Mouse (Mus musculus): ENCODE measurements around the gene Ifnlr1.

Gene Ifnlr1

DNA sequence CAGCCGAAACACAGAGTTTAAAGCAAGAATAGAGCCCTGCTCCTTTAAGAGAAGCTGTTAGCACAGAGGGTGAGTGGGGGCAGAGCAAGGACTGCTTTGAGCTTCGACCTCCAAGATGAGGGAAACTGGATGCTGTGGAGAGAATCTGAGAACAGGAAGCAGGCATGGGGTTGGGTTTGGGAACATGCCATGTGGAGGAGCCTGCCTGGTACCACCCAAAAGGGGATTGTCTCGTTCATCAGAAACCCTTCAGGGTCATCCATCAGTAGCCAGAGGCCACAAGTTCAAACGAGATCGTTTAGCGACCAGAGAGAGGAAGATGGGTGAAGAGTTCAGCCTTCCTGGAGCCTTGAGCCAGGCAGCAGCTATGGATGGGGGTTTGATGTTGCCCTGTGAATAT lies 57.4 kb downstream of the Ifnlr1 start:
- DNase-seq (ENCODE audit: low spot score) = peak; percentile 35

DNA sequence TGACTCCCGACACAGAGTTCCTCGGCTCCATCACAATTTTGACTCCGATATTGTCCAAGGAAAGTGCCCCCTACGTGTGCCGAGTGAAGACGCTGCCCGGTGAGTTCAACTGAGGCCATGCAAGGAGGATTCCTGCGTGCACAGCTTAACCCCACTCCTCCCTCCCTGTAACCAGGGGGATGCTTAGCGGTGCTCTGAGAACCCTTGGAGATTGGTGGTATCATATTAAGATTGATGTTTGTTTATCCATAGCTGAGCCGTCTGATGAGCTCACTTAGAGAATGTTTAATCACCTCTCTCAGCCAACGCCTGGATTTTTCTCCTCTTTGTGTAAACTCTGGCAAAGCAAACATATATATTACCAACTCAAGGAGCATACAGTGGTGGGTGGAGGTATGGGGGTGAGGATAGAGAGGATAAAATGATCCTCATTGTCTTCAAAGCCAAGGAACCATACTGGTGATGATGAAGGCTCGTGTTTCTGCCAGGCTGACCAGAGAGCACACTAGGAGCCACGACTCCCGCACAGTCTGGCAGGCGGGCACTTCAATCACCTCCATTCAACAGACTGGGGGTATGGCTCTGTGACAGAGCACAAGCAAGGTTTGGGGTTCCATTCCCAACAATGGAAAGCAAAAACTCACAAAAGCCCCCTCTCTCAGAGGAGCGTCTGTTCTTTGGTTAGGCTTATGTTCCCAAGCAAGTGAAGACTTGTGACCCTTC lies 58.8 kb downstream of the Ifnlr1 start:
- no peak for DNase-seq (ENCODE audit: low spot score)

DNA sequence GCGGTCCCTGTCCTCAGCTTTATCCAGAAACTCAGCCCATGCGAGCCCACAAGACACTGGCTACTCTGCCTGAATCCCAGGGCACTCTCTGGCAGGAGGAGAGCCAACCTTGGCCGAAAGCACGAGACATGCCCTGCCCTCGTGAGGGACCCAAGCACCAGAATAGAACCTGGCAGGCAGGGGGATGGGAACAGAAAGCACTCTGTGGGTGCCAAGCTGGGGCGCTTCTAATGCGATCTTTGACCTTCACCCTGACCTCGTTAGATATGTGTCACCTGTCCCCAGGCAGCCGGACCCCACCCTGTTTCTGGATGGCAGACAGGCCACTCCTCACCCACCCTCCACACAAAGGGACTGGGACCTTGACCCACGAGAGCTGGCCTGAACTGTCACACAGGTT lies 59.5 kb downstream of the Ifnlr1 start:
- DNase-seq (ENCODE audit: low spot score) = no peak

DNA sequence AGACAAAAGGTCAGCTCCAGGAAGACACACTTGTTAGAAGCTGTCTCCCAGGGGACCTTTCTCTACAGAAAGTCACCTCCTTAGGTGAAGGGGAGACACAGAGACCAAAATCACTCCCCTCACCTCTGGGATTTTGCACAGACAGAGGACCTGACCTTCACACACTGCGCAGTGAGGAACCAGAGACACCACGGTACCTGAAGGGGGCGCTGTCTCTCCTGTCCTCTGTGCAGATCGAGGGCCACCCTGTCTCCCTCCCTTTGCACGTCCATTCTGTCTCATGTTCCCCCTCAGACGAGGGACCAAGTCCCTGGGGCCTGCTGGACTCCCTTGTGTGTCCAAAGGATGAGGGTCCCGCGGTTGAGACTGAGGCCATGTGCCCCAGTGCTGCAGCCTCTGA lies 64.8 kb downstream of the Ifnlr1 start:
- DNase-seq (ENCODE audit: low spot score) = no peak

DNA sequence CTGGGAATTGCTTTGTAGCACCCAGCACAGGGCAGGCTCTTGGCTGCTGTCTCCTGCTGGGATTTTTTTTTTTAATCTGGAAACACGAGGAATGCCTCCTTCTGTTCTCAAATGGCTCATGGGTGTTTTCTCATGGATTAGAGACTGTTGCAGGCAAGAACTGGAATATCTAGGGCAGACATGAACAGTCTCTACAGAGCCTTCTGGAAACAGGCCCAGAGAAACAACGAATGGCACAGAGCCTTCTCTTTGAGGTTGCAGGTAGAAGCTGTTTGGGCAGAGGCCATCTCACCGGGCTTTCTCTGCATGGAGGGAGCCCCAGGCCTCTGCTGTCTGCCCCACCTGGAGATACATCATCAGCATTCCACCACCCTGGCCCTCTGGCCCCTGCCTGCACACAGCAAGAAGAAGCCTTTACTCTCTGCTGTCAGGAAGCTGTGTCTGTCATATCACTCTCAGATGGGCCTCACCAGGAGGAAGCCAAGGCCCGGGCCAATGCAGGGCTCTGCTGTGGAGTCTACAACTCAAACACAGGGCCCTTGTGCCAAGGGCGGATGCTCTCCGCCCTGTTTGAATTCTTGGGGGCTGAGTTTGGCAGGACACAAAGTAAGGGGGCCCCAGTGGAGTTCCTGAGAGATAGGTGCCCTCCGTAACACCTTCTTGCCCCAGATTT lies 66.2 kb downstream of the Ifnlr1 start:
- DNase-seq (ENCODE audit: low spot score) = no peak

DNA sequence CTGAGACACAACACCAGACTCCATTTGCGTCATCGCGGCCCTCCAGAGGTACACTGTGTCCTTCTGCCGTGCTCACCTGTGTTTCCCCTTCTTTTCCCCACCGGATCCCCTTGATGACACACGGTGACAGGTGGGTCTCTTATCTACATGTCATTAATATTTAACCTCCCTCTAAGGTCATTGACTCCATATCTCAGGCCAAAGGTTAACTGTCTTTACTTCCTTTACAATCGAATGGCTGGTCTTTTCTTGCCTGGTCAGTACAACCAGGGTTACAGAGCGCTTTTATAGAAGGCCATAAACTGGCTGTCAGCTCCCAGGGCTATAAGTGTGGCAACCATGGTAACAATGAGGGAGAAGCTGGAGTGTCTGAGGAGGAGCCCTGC lies 66.7 kb downstream of the Ifnlr1 start:
- DNase-seq (ENCODE audit: low spot score) = no peak
